Mouse (Mus musculus) forebrain, embryonic 10.5 days (tissue): ENCODE results near the gene Phc2. TPM values are rescaled to one million over a fixed set of nuclear protein-coding genes. Genes with fewer than 3 reads are reported as not detected.

Experiments
- DNase-seq: peaks from one replicate; pipeline ENCODE4 v3.0.0-alpha.2; 2017; ENCODE audit warnings: low spot score; ENCODE audit errors: extremely low spot score
- H3K27ac ChIP-seq: fragments of 300-500 bp; sonication (generic); 2 replicates; pipeline ENCODE4 v1.5.1; 2016; ENCODE audit warnings: mild to moderate bottlenecking
- H3K27me3 ChIP-seq: fragments of 300-500 bp; sonication (generic); 2 replicates; pipeline ENCODE4 v1.6.1; 2016; ENCODE audit warnings: mild to moderate bottlenecking; ENCODE audit not compliant: poor library complexity, severe bottlenecking
- H3K36me3 ChIP-seq: fragments of 300-500 bp; sonication (generic); replicated peaks from 2 replicates; pipeline ENCODE4 v1.6.1; 2016; ENCODE audit warnings: mild to moderate bottlenecking, moderate library complexity
- H3K4me1 ChIP-seq: fragments of 300-500 bp; sonication (generic); 2 replicates; pipeline ENCODE4 v1.6.1; 2016
- H3K4me3 ChIP-seq: fragments of 300-500 bp; sonication (generic); 2 replicates; pipeline ENCODE4 v1.5.1; 2016; ENCODE audit warnings: mild to moderate bottlenecking, moderate library complexity
- H3K9me3 ChIP-seq: fragments of 300-500 bp; sonication (generic); 2 replicates; pipeline ENCODE4 v1.6.1; 2016; ENCODE audit warnings: mild to moderate bottlenecking, moderate library complexity
- WGBS: fragments of 180-500 bp; shearing (Covaris S2); methylation state at CpG from one replicate; pipeline ENCODE4 v1.1.7; 2016; 5-methylcytosine and 5-hydroxymethylcytosine counted together
- polyA plus RNA-seq: library from polyadenylated mRNA; unstranded; fragments of >200 nt; fragmentation: Nextera tagmentation; extraction: Ambion mirVana; gene quantifications from 2 replicates; pipeline ENCODE4 v1.2.1, GENCODE M21; 2016

Gene Phc2
- polyA plus RNA-seq, 1 experiment from 2014 or later: 23.4 TPM

DNA sequence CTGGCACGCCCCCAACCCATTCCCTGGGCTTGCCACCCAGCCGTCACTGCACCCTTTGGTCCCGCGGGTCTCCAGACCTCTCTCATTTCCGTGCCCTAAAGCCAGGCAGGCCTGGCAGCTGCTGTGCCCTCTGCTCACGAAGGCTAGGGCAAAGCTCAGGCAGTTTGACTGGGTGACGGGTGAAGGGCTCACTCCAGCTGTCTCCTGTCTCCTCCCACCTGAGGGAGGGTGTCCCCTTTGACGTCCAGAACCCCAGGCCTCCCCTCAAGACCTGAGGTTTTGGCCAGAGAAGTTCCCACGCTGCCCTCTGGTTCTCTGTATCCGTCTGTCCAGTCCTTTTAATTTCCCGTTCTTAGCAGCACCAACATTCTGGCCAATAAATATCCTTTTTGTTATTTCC lies 119.3 kb downstream of the Phc2 start:
- WGBS: 90% methylated on average over 11 of the region's 11 CpGs
- peaks cover 75% of the 10 kb centered on the region for H3K36me3 ChIP-seq

DNA sequence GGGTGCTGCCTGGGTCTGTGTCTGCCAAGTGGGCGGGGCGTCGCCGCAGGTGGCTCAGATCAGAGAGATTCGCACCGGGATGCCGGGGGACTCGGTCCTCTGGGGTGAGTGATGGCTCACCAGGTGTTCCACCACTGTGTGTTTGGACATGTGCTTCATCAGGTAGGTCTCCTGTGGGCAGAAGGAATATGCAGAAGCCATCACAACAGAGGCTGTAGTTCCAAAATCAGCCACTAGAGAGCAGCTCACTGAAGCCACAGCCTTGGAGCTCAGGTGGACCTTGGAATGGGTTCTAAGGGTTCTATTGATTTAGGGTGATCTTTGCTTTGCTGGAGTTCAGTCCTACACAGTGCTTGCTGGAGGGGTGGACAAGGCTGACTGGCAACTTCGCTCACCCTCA lies 120.0 kb downstream of the Phc2 start:
- DNase-seq: no peak
- peaks cover 82% of the 10 kb centered on the region for H3K36me3 ChIP-seq
- 89% methylated on average over 9 of the region's 9 CpGs for WGBS

More for the DNA sequence above, 119.3 kb downstream of the Phc2 start:
- H3K9me3 ChIP-seq: no peaks in the 10 kb centered on the region
- no peak overlapping the region for H3K27ac ChIP-seq
- no peak overlapping the region for H3K4me3 ChIP-seq
- H3K27me3 ChIP-seq: no peaks in the 10 kb centered on the region
- DNase-seq: no peak
- H3K4me1 ChIP-seq: peaks cover 22% of the 10 kb centered on the region

DNA sequence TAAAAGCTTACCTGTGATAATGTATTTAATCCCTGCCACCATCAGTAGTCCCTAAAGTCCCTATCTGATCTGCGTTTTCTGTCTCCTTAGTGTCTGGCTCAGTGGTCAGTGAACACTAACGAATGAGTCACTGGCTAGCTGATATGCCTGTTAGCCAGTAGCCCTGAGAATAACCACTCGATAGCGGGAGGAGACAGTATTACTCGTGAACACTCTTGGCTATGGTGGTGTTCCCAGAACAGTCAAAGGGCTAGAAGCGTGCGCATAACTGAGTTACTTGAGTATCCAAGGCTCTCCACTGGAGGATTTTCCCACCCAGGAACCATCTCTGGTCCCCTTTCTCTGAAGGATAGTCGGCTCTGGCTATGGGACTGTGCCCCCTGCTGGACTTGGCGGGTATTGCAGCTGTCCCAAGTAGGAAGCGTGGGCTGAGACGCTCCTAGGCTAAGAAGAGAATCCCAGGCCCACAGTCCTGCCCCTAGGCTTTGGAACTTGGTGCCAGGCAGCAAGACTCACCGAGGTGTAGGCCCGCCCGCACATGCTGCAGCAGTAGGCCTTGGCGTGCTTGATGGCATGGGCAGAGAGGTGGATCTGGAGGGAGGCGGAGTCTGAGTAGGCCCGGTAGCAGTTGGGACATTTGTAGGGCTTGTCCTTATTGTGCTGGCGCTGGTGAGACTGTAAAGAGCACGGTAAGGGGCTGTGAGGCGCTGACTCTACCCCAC lies 122.2 kb downstream of the Phc2 start:
- Histone ChIP-seq H3K4me1 (peaks cover 8% of the 10 kb centered on the region; the same call in 1 of the 2 replicates), H3K4me3 (no peak overlapping the region), H3K27ac (no peak overlapping the region), H3K9me3 (no peaks in the 10 kb centered on the region), H3K27me3 (no peaks in the 10 kb centered on the region), H3K36me3 (peaks cover 100% of the 10 kb centered on the region)
- 42% methylated on average over 20 of the region's 20 CpGs for WGBS
- DNase-seq: peak; percentile 82

More for the DNA sequence above, 120.0 kb downstream of the Phc2 start:
- no peak overlapping the region for H3K27ac ChIP-seq
- H3K4me3 ChIP-seq: no peak overlapping the region
- H3K4me1 ChIP-seq: peaks cover 19% of the 10 kb centered on the region
- no peaks in the 10 kb centered on the region for H3K27me3 ChIP-seq
- no peaks in the 10 kb centered on the region for H3K9me3 ChIP-seq

DNA sequence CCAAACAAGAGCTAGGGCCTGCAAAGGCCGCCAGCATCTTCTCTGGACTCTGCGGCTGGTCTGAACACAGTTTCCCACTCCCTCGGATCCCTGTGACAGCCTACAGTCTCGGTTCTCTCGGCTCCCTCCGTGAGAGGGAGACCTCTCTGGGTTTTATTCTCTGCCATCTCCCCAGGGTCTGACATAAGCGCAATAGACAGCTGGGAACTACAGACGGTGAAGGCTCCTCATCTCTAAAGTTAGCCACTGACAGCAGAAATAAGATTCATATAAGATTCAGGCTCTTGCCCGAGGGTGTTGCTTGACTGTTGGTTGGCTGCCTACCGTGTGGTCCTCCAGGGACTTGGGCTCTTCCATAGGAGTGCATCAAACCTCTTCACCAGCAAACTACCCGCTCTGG lies 123.1 kb downstream of the Phc2 start:
- DNase-seq: no peak
- Histone ChIP-seq H3K4me1 (peaks cover 8% of the 10 kb centered on the region; the same call in 1 of the 2 replicates), H3K4me3 (no peak overlapping the region), H3K36me3 (peaks cover 100% of the 10 kb centered on the region), H3K27me3 (no peaks in the 10 kb centered on the region), H3K9me3 (no peaks in the 10 kb centered on the region), H3K27ac (no peak overlapping the region)
- 85% methylated on average over 11 of the region's 11 CpGs for WGBS

DNA sequence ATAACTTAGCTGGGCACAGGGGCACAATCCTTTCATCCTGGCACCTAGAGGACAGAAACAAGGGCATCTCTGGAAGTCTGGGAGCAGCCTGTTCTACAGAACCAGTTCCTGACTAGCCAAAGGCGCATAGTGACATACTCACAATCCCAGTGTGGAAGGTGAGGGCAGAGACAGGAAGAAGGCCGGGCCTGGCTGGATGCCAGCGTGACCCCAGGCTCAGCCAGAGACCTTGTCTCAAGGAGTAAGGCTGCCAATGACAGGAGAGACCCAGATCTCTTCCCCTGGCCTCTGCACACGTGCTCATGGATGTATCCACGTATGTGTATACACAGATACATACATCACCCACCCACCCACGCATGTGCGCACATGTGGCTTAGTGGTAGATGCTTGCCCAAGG lies 127.5 kb downstream of the Phc2 start:
- no peaks in the 10 kb centered on the region for H3K9me3 ChIP-seq
- H3K27me3 ChIP-seq: no peaks in the 10 kb centered on the region
- no peak for DNase-seq
- H3K4me1 ChIP-seq: peaks cover 5% of the 10 kb centered on the region; the same call in 1 of the 2 replicates
- H3K36me3 ChIP-seq: peaks cover 100% of the 10 kb centered on the region
- H3K27ac ChIP-seq: no peak overlapping the region
- WGBS: 96% methylated on average over 7 of the region's 7 CpGs
- no peak overlapping the region for H3K4me3 ChIP-seq

DNA sequence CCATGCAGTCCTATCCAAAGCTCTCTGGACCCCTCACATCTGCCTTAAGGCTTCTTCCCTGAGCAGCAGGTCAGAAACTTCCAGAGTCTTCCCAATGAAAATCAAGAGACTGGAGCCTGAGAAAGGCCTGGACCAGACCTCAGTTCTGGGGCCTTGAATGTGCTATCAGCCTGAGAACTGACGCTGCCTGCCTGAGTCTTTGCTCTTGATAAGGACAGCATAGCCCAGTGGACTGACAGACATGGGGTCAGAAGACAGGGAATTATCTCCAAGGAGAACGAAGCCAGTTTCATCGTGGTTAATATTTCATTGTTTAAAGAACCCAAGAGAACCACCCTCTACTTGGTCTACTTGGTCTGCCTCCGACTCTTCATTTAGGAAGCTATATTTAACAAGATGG lies 128.1 kb downstream of the Phc2 start:
- Histone ChIP-seq H3K27ac (no peak overlapping the region), H3K27me3 (no peaks in the 10 kb centered on the region), H3K9me3 (no peaks in the 10 kb centered on the region), H3K4me3 (no peak overlapping the region), H3K4me1 (no peaks in the 10 kb centered on the region), H3K36me3 (peaks cover 100% of the 10 kb centered on the region)
- DNase-seq: no peak
- 90% methylated on average over 4 of the region's 4 CpGs for whole genome bisulfite sequencing

DNA sequence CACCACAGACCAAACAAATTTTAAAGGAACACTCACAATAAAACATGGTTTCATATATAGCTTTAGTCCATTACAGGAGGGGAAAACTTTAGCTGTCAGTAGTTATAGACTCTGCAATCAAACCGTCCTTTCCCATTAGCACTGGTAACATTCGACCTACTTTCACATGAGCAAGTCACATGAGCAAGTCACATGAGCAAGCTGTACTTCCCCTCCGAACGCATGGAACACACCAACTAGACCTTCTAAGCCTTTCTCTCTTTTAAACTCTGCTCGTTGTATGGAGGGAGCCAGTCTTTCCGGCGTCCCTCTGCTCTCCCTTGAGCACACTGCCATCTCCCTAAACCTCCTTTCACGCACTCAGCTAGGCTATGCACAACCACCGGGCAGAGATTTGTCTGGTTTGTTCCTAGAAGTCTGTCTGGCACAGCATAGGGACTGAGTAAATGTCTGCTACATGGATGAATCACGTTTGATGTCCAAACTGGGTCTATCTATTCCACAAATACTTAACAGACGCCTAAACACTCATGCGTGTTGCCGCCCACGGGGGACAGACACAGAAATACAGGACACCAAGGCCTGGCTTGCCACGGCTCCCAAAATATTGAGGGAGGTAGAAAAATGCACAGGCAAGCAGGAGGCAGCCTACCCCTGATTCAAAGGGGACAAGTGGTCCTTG lies 130.6 kb downstream of the Phc2 start:
- H3K4me3 ChIP-seq: no peak overlapping the region
- H3K9me3 ChIP-seq: no peaks in the 10 kb centered on the region
- WGBS: 93% methylated on average over 15 of the region's 15 CpGs
- H3K4me1 ChIP-seq: peaks cover 6% of the 10 kb centered on the region
- H3K36me3 ChIP-seq: peaks cover 98% of the 10 kb centered on the region
- DNase-seq: no peak
- H3K27ac ChIP-seq: no peak overlapping the region
- H3K27me3 ChIP-seq: no peaks in the 10 kb centered on the region

DNA sequence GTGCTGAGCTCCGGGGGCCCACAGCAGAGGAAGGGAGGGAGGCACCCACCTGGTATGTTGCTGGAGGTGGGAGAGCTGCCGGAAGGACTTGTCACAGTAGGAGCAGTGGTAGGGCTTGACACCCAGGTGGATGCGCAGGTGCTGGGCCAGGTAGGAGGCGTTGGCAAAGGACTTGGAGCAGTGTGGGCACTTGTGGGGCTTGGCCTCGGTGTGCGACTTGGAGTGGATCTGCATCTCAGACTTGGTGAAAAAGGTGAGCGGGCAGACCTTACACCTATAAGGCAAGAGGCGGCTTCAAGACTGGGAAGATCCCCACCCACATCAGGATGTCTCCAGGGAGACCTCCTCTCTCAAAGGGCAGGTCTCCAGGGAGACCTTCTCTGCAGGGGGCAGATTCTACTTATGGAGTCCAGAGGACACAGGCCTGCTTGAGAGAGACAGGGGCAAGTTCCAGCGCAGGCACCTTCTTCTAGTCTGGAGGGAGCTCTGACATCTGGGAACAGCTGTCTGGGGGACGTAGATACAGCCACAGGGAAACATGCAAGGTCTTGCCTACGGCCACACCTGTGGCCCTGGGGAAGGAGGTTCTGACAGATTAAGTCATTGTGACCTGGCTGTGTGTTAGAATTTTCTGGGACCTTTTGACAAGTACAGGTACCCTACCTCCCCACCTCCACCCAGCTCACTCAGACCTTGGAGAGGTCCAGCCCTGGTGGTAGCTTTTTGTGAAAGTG lies 131.6 kb downstream of the Phc2 start:
- Histone ChIP-seq H3K4me1 (peaks cover 16% of the 10 kb centered on the region), H3K4me3 (no peak overlapping the region), H3K36me3 (peaks cover 98% of the 10 kb centered on the region), H3K9me3 (no peaks in the 10 kb centered on the region), H3K27ac (no peak overlapping the region), H3K27me3 (no peaks in the 10 kb centered on the region)
- WGBS: 94% methylated on average over 11 of the region's 11 CpGs
- no peak for DNase-seq

DNA sequence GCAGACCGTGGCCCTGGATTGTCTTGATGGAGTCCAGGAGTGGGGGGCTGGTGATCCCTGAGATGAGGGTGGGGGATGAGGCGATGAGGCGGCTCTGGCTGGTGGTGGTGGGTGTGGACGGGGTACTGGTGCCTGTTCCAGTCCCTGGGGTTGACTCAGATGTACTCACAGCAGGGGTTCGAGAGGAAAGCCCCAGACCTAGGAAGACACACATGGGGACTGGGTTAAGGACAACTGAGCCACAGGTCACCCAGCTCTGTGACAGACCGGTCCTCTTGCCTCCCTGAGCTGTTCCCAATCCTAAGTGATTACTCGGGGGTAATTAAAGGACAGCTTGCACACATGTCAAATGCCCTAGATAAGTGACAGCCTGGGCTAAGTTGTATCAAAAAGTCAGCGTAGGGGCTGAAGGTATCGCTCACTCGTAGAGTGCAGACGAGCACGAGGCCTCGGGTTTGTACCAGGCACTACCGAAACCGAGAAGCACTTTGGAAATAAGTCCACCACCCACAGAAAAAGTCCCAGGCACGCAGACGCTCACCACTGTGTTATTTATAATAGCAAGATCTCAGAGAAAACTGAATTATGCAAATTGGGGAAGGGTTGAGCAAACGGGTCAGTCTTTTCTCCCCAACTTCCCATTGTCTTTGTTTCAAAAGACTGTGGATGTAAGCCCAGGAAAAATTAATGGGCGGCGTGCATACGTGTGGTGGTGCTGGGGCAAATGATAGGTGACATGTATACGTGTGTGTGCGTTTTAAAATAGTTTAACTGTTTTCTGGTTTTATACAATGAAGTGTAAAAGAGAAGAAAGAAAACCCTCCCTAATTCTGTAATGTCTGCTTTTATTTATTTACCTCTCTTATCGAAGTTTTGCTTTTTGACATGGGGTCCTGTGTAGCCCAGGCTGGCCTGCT lies 132.8 kb downstream of the Phc2 start:
- Histone ChIP-seq H3K36me3 (peaks cover 96% of the 10 kb centered on the region), H3K4me3 (no peak overlapping the region), H3K4me1 (peaks cover 28% of the 10 kb centered on the region), H3K9me3 (no peaks in the 10 kb centered on the region), H3K27ac (no peak overlapping the region), H3K27me3 (no peaks in the 10 kb centered on the region)
- DNase-seq: no peak
- WGBS: 89% methylated on average over 24 of the region's 24 CpGs

DNA sequence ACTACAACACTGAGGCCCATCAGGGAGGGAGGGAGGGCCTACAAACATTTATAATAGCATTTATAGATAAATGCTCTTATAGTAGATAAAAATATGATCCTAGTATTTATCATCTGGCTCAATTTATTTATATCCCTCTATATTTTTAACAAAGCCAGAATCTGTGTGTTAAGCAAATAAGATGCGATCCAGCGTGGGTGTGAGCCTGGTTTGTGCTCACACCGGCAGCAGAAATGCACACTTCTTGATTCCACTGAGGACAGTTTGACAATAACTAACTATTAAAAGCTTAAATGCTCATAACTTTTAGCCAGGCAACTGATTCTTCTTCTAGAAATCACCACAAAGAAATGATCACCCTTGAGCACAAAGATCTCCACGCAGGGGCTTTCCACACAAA lies 133.6 kb downstream of the Phc2 start:
- Histone ChIP-seq H3K36me3 (peaks cover 96% of the 10 kb centered on the region), H3K9me3 (no peaks in the 10 kb centered on the region), H3K27ac (no peak overlapping the region), H3K4me1 (peaks cover 36% of the 10 kb centered on the region), H3K27me3 (no peaks in the 10 kb centered on the region), H3K4me3 (no peak overlapping the region)
- DNase-seq: no peak
- 96% methylated on average over 4 of the region's 4 CpGs for WGBS

DNA sequence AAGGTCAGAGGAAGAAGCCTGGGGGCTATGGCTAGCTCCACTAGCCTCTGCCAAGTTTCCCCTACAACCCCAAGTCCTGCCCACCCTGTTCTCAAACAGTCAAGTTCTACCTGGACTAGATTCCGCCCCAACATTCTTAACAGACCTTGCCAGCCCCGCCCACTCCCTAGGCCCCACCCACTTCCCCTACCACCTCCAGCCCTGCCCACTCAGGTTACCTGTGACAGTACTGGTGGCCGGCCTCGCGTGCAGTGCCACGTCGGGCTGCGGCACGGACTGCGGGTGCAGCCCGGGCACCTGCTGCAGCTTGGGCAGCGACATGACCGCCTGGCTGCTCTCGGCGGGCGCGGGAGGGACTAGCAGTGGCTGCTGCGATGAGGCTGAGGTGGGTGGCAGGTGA lies 135.1 kb downstream of the Phc2 start:
- H3K9me3 ChIP-seq: no peaks in the 10 kb centered on the region

DNA sequence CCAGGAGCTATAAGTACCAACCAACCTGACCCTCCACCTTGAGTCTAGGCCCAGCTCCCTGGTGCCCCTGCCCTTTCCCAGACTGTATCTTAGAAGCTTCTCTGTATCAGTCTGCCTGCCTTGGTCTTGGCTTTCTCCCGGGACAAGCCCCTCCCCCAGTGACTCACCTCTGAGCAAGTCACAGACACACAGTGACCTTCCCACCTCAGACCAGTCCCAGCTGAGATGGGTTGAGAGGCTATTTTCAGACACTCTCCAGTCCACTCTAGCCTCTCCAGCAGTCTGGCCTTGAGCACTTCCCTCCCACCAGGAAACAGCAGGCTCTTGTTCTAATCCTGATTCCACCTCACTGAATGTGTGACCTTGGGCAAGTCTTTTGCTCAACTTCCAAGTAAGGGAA lies 139.2 kb downstream of the Phc2 start:
- Histone ChIP-seq H3K27ac (0 out of 2 replicates have a peak overlapping the region, but pooled peaks have one; percentile 4), H3K27me3 (no peaks in the 10 kb centered on the region), H3K4me3 (no peak overlapping the region), H3K4me1 (peaks cover 88% of the 10 kb centered on the region), H3K9me3 (no peaks in the 10 kb centered on the region), H3K36me3 (peaks cover 61% of the 10 kb centered on the region)
- DNase-seq: no peak
- WGBS: 74% methylated on average over 1 of the region's 1 CpGs

More for the DNA sequence above, 135.1 kb downstream of the Phc2 start:
- Histone ChIP-seq H3K27me3 (no peaks in the 10 kb centered on the region), H3K36me3 (peaks cover 96% of the 10 kb centered on the region), H3K4me3 (no peak overlapping the region), H3K27ac (no peak overlapping the region), H3K4me1 (peaks cover 49% of the 10 kb centered on the region)
- no peak for DNase-seq
- 36% methylated on average over 18 of the region's 18 CpGs for WGBS
